Mouse (Mus musculus) kidney, embryonic 14.5 days (tissue): ENCODE measurements at regions not wholly inside any gene's neighbourhood (a gene's known extent, or its start where the extent isn't known, plus 50 kb on each side); places are given as distances from the start of the nearest gene placed in this dataset.
A peak's percentile ranks its signal among the peaks of the same experiment; 100 is the strongest.

Source experiments
- ATAC-seq: fragments of 200-750 bp; cut with Nextera tagmentation; 2 replicates; pipeline ENCODE4 v1.8.0; 2017; ENCODE audit warnings: moderate number of reproducible peaks, mild to moderate bottlenecking, moderate TSS enrichment, moderate library complexity; ENCODE audit not compliant: low FRiP score, low TSS enrichment
- H3K27ac ChIP-seq: fragments of 300-500 bp; sonication (generic); 2 replicates; pipeline ENCODE4 v1.5.1; 2014; ENCODE audit warnings: low read depth, mild to moderate bottlenecking, low read length, moderate library complexity, mixed read lengths
- H3K27me3 ChIP-seq: fragments of 300-500 bp; sonication (generic); 2 replicates; pipeline ENCODE4 v1.6.1; 2014; ENCODE audit warnings: mild to moderate bottlenecking, low read length; ENCODE audit not compliant: control insufficient read depth, insufficient read depth
- H3K36me3 ChIP-seq: fragments of 300-500 bp; sonication (generic); 2 replicates; pipeline ENCODE4 v1.6.1; 2014; ENCODE audit warnings: low read length, mixed read lengths; ENCODE audit not compliant: control insufficient read depth, insufficient read depth
- H3K4me1 ChIP-seq: fragments of 300-500 bp; sonication (generic); 2 replicates; pipeline ENCODE4 v1.6.1; 2014; ENCODE audit warnings: low read length, mixed read lengths; ENCODE audit not compliant: control insufficient read depth, insufficient read depth
- H3K4me2 ChIP-seq: fragments of 300-500 bp; sonication (generic); replicated peaks from 2 replicates; pipeline ENCODE4 v1.6.1; 2014; ENCODE audit warnings: low read depth, mild to moderate bottlenecking, low read length
- H3K4me3 ChIP-seq: fragments of 300-500 bp; sonication (generic); 2 replicates; pipeline ENCODE4 v1.5.1; 2014; ENCODE audit warnings: mild to moderate bottlenecking, low read length
- H3K9ac ChIP-seq: fragments of 300-500 bp; sonication (generic); 2 replicates; pipeline ENCODE4 v1.6.1; 2014; ENCODE audit warnings: low read depth, mild to moderate bottlenecking, low read length, moderate library complexity
- H3K9me3 ChIP-seq: fragments of 300-500 bp; sonication (generic); 2 replicates; pipeline ENCODE4 v1.6.1; 2016; ENCODE audit warnings: low read length; ENCODE audit not compliant: control insufficient read depth
- WGBS: fragments of 180-500 bp; shearing (Covaris S2); extraction: QIAGEN DNeasy Blood & Tissue Kit; methylation state at CpG from one replicate; pipeline ENCODE4 v1.1.7; 2014; 5-methylcytosine and 5-hydroxymethylcytosine counted together

- no peaks in the 10 kb centered on the region for H3K36me3 ChIP-seq
- H3K4me3 ChIP-seq = no peak overlapping the region
- no peak overlapping the region for H3K4me2 ChIP-seq
- no peaks in the 10 kb centered on the region for H3K9me3 ChIP-seq
- ATAC-seq = no peak
- H3K9ac ChIP-seq = no peak overlapping the region
- 84% methylated on average over 5 of the region's 5 CpGs for WGBS
- no peaks in the 10 kb centered on the region for H3K27me3 ChIP-seq
- no peaks in the 10 kb centered on the region for H3K4me1 ChIP-seq
- H3K27ac ChIP-seq = no peak overlapping the region
Measured at GRCm38 (mm10) chrX:57869648-57870047, 152.9 kb upstream of the Zic3 start.

- H3K27me3 ChIP-seq = peaks cover 27% of the 10 kb centered on the region
- H3K4me3 ChIP-seq = no peak overlapping the region
- no peak overlapping the region for H3K27ac ChIP-seq
- ATAC-seq = no peak
- no peak overlapping the region for H3K4me2 ChIP-seq
- H3K36me3 ChIP-seq = no peaks in the 10 kb centered on the region
- no peaks in the 10 kb centered on the region for H3K4me1 ChIP-seq
- H3K9ac ChIP-seq = no peak overlapping the region
- 36% methylated on average over 11 of the region's 11 CpGs for WGBS
- no peaks in the 10 kb centered on the region for H3K9me3 ChIP-seq
Measured at GRCm38 (mm10) chrX:57916705-57917104, 105.8 kb upstream of the Zic3 start.

- Histone ChIP-seq H3K27ac (no peak overlapping the region), H3K4me3 (no peak overlapping the region), H3K9ac (no peak overlapping the region), H3K9me3 (no peaks in the 10 kb centered on the region), H3K4me1 (no peaks in the 10 kb centered on the region), H3K27me3 (peaks cover 33% of the 10 kb centered on the region), H3K4me2 (no peak overlapping the region), H3K36me3 (no peaks in the 10 kb centered on the region)
- ATAC-seq = 0 out of 2 replicates have a peak, but pooled peaks have one; percentile 35
- 18% methylated on average over 21 of the region's 21 CpGs for WGBS
Measured at GRCm38 (mm10) chrX:57917441-57918145, 104.9 kb upstream of the Zic3 start.

- Histone ChIP-seq H3K4me1 (no peaks in the 10 kb centered on the region), H3K27ac (no peak overlapping the region), H3K27me3 (peaks cover 39% of the 10 kb centered on the region), H3K36me3 (no peaks in the 10 kb centered on the region), H3K4me2 (no peak overlapping the region), H3K4me3 (no peak overlapping the region), H3K9me3 (no peaks in the 10 kb centered on the region), H3K9ac (no peak overlapping the region)
- WGBS = 28% methylated on average over 25 of the region's 25 CpGs
- no peak for ATAC-seq
Measured at GRCm38 (mm10) chrX:57918181-57919115, 104.1 kb upstream of the Zic3 start.

- peaks cover 41% of the 10 kb centered on the region for H3K27me3 ChIP-seq
Measured at GRCm38 (mm10) chrX:57919886-57920285, 102.6 kb upstream of the Zic3 start.

GRCm38 (mm10) chrX:57920376-57920775, 102.1 kb upstream of the Zic3 start:
- Histone ChIP-seq H3K9ac (no peak overlapping the region), H3K4me3 (peak overlapping the region; percentile 6; the same call in 1 of the 2 replicates), H3K27me3 (peaks cover 36% of the 10 kb centered on the region), H3K4me2 (no peak overlapping the region; the same call in 1 of the 2 replicates), H3K9me3 (no peaks in the 10 kb centered on the region), H3K4me1 (no peaks in the 10 kb centered on the region), H3K36me3 (no peaks in the 10 kb centered on the region), H3K27ac (no peak overlapping the region)
- no peak for ATAC-seq
- WGBS = 29% methylated on average over 18 of the region's 18 CpGs

More at GRCm38 (mm10) chrX:57919886-57920285, 102.6 kb upstream of the Zic3 start:
- no peak for ATAC-seq
- Histone ChIP-seq H3K9me3 (no peaks in the 10 kb centered on the region), H3K4me2 (no peak overlapping the region; the same call in 1 of the 2 replicates), H3K4me3 (0 out of 2 replicates have a peak overlapping the region, but pooled peaks have one; percentile 6), H3K9ac (no peak overlapping the region), H3K4me1 (no peaks in the 10 kb centered on the region), H3K36me3 (no peaks in the 10 kb centered on the region), H3K27ac (no peak overlapping the region)
- 24% methylated on average over 17 of the region's 17 CpGs for WGBS

GRCm38 (mm10) chrX:57921294-57921693, 101.2 kb upstream of the Zic3 start:
- 24% methylated on average over 16 of the region's 16 CpGs for WGBS

GRCm38 (mm10) chrX:57921821-57922449, 100.6 kb upstream of the Zic3 start:
- H3K27ac ChIP-seq = no peak overlapping the region
- H3K4me2 ChIP-seq = no peak overlapping the region
- 0 out of 2 replicates have a peak, but pooled peaks have one; percentile 28 for ATAC-seq
- no peak overlapping the region for H3K9ac ChIP-seq
- no peaks in the 10 kb centered on the region for H3K9me3 ChIP-seq
- H3K36me3 ChIP-seq = no peaks in the 10 kb centered on the region
- WGBS = 28% methylated on average over 25 of the region's 25 CpGs
- H3K4me3 ChIP-seq = no peak overlapping the region
- H3K27me3 ChIP-seq = peaks cover 36% of the 10 kb centered on the region
- H3K4me1 ChIP-seq = no peaks in the 10 kb centered on the region

More at GRCm38 (mm10) chrX:57921294-57921693, 101.2 kb upstream of the Zic3 start:
- Histone ChIP-seq H3K9ac (no peak overlapping the region), H3K9me3 (no peaks in the 10 kb centered on the region), H3K4me1 (no peaks in the 10 kb centered on the region), H3K27ac (no peak overlapping the region), H3K36me3 (no peaks in the 10 kb centered on the region), H3K4me2 (no peak overlapping the region), H3K27me3 (peaks cover 36% of the 10 kb centered on the region), H3K4me3 (no peak overlapping the region)
- no peak for ATAC-seq
